Mouse (Mus musculus): ENCODE measurements around the gene Slc16a6.

- no peak for TF ChIP-seq CTCF (IDR thresholded peaks at IDR 0.05; ENCODE audit: control insufficient read depth, insufficient read depth, low read length)
- no peak for TF ChIP-seq POLR2A (IDR thresholded peaks at IDR 0.05; ENCODE audit: borderline replicate concordance, control insufficient read depth, low read depth, low read length)
Measured at GRCm38 (mm10) chr11:109470170-109470569, 3.2 kb downstream of the Slc16a6 start.

Data from bone marrow, adult 2 months (tissue).